Mouse (Mus musculus) monocyte, adult 2 months (primary cell): ENCODE data around the gene Fam83g.

Experiments
- DNase-seq, 2 experiments: peaks; one replicate each; pipeline ENCODE4 v3.0.0; 2022; ENCODE audit warnings: low spot score in 2 of 2, low read depth in 1 of 2

Fam83g gene

DNA sequence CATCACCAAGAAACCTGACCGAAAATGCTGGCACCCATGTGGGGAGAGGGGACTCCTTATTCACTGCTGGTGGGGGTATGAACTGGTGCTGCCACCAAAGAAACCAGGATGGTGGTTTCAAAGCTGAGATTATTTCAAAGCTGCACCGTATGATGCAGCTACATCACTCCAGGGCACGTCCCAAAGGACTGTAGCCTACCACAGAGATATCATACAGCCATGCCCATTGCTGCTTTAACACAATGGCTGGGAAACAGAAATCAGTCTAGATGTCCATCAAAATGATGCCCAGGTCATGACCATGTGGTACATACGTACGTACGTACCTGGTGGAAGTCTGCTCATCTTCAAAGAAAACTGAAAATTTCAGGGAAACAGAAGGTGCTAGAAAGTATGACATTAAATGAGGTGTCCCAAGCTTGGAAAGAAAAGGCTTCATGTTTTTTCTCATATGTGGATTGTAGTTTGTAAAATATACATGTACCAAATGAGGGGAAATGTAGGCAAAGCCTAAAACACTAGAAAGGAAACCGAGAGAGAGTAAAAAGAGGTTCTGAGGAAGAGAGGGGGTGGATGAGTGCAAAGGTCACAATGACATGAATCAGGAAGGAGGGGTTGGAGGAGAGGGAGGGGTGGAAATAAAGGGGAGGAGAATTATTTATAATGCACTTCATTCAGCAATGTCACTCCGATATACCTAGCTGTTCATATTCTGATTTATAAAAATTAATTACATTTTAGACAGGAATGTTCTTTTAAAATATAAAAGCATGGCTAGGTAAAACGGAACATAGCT, 33.2 kb upstream of the Fam83g start:
- DNase-seq: no peak

DNA sequence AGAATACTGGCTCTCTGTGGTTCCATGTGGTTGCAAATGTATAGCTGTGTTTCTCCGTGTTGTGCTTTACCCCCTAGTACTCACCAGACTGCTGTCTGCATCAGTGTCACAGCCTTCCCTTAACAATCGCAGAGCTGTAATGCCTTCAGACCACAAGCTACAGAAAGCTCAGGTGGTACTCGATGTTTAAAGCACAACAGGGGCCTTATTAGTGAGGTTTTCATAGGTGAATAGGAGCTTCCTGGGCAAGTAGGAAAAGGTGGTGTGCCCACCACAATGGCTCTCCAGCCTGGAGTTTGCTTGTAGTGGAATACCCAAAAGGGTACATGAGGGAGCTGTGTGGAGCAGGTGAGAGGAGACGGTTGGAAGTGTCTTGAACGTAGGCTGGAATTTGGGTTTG, 31.7 kb upstream of the Fam83g start:
- no peak for DNase-seq

DNA sequence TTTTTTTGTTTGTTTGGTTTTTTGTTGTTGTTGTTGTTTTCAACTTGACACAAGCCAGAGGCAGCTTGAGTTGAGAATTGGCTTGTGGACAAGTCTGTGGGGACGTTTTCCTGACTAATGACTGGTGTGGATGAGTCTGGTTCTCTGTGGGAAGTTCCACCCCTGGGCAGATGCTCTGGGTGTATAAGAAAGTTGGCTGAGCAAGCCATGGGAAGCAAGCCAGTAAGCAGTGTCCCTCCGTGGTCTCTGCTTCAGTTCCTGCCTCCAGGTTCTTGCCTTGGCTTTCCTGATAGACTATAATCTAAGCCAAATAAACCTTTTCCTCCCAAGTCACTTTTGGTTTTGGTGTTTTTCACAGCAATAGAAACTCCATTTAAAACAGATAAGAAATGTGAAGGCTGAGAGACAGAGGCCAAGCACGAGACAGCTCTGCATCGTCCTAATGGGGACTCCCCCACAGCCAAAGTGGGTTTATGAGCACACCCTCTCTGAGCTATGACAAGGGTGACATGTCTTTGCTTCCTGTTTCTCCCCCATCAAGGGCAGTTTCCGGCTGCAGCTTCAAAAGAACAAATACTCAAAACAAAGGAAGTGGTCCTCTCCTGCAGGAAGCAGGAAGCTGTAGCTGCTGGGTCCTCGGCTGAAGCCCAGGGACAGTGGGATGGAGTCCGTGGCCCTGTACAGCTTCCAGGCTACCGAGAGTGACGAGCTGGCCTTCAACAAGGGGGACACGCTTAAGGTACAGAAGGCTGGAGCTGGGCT, 31.0 kb upstream of the Fam83g start, which contains the start of gene Grap:
Gene Grap (plus strand): TSS at position 580 of the 762 bp plus-strand sequence.
- peak in 1 of 2 experiments; percentile 23 for DNase-seq

DNA sequence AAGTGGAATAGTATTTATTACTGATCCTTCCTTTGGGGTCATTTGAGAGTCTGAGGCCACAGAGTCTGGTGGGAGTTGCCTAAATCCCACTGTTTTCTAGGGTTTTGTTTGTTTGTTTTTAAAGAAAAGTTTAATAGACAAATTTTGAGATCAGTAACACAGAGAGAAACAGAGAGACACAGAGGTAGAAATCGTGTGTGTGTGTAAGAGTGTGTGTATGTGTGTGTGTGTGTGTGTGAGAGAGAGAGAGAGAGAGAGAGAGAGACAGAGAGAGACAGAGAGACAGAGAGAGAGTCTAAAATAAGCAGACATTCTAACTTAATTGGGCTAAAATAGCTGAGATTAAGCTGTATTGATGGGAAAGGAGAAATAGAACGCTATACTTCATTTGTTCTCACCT, 30.3 kb upstream of the Fam83g start:
- DNase-seq: no peak

DNA sequence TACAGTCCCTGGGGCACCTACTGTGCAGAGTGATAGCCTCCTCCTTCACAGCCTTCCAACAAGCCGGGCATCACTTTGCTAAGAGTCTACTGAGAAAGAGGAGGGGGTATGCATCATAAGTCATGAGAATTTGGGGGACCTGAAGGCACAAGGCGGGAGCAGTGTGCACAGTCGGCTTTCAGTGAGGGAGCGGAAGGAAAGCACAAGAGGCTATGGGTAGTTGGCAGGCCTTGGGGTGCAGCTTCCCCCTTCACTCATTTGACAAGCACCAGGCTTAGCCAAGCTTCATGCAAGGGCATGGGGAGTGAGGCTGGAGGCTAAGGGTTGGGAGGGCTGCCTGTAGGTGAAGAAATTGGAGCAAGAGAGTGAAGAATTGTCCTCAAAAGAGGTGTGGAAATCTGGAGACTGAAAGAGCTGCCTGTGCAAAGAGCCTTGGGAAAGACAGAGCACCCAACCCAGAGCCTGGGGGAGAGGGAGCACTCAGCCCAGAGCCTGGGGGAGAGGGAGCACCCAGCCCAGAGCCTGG, 29.0 kb upstream of the Fam83g start:
- DNase-seq: no peak

DNA sequence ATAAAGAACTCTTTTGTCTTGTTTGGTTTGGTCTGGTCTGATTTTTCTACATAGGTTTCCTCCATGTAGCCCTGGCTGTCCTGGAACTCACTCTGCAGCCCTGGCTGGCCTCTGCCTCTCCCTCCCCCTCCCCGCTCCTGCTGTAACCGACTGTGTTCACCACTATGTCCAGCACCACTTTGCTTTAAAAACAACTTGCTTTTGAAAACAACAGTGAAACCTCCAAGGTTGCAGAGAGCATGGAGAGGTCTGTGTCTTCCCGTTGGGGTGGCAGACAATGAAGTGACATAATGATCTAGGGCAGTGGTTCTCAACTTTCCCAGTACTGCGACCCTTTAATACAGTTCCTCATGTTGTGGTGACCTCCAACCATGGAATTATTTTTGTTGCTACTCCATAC, 28.2 kb upstream of the Fam83g start:
- DNase-seq: no peak

DNA sequence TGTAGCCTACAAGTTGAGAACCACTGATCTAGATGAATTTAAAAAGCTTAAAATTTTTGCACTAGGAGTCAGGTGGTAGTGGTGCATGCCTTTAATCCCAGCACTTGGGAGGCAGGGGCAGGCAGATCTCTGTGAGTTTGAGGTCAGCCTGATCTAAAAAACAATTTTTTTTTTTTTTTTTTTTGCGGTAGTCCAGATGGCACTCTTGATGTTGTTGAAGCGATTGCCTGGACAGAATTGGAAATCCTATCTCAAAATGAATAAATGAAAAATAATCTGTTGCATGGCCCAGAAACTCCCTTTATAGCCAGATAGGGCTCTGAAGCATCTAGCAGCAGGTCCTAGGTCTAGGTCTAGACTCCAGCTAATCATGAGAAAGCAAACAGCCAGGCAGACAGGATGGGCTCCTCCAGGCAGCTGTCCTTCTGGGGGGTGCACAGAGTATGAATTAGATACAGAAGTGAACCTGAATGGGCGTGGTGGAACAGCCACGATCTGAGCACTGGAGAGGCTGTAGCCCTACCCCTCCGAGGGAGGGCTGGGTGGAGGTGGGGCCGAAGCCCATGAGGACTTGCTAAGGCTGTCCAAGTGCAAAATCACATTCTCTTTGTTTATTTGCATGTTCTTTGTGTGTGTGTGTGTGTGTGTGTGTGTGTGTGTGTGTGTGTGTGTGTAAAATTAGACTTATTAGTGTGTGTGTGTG, 27.6 kb upstream of the Fam83g start:
- no peak for DNase-seq

DNA sequence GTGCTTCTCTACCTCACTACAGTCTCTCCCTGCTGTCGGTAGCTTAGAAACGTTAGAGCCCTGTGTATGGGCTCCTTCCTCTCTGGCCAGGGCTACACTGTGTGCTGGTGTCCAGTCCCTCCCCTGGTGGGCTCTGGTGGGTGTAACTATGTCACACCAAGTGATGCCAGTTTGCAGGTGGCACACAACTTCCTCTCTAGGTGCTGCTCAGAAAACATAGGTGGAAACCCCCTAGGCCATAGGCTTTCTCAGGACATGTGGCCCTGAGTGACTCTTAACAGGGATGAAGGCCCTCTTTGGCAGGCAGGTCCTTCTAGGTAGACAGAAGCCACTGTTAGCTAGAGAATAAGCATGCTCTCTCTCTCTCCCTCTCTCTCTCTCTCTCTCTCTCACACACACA, 26.5 kb upstream of the Fam83g start:
- no peak for DNase-seq

DNA sequence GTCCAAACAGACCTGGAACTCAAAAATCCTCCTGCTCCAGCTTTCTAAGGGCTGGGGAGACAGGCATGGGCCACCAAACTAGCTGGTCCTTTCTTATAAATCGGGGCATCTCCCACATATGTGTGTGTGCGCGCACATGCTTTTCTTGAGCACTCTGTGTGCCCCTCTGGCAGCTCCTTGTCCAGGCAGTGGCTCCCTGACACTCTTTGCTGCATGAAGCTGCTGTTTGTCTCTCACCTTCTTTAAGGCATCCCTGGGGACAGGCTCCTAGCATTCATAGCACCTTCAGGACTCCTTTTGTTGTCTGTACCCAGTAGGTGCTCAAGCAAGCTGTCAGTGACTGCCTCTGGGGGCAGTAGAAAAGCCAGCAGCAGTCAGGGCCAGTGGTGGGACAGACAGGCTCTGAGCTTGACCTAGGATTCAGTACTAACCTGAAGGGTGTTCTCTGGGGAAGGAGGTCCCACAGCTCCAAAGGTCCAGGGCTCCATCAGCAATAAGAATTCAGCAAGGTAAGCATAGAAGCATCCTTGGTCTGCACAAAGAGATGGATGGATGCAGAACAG, 25.4 kb upstream of the Fam83g start:
- no peak for DNase-seq

DNA sequence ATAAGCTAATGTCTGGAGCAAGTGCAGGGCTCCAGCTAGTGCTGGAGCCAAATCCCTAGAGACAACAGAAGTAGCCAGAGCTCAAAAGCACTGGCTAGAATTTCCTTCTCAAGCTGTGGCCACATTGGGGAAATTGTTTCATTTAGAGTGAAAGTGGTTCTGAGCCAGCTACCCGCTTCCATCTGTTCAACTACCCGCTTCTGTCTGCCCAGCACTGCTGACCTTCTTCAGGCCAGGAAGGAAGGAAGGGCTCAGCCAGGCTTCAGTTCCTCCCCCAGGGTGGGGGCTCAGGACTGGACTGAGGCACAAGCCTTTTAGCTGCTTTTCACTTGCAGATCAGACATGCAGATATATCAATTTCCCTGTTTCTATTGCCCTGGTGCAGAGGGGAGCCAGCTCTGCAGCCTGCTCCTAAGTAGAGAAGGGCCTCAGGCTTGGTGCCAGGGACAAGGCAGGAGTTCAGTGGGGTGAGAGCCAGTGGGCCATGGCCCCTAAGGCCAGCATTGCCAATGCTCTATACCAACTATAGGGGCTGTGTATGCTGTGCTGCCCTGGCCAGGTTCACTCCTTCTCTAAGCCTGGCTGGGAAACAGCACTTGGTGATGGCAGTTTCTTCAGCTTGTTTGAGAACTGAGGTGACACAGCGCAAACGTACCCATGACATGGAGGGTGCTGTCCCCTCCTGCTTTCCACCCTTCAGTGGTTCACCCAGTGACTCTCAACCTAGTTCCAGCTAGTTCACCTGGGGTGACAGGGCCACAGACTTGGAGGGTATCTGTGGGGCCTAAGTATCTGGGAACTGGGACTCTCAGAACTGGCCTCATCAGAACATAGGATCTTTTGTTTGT, 24.7 kb upstream of the Fam83g start:
- no peak for DNase-seq

DNA sequence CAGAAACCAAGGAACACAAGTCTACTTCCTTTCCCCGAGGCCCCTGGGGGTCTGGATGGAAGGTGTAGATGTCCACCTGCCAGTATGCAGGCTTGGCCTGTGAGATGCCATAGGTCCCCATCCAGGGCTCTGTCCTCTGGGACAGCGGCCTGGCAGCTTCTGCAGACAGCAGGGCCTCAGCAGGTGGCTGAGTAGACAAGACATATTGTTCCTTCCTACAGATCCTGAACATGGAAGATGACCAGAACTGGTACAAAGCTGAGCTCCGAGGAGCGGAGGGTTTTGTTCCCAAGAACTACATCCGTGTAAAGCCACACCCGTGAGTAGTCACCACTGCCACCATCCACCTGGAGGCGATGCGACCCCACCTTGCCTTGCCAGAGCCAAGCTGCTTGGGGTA, 23.9 kb upstream of the Fam83g start:
- no peak for DNase-seq

DNA sequence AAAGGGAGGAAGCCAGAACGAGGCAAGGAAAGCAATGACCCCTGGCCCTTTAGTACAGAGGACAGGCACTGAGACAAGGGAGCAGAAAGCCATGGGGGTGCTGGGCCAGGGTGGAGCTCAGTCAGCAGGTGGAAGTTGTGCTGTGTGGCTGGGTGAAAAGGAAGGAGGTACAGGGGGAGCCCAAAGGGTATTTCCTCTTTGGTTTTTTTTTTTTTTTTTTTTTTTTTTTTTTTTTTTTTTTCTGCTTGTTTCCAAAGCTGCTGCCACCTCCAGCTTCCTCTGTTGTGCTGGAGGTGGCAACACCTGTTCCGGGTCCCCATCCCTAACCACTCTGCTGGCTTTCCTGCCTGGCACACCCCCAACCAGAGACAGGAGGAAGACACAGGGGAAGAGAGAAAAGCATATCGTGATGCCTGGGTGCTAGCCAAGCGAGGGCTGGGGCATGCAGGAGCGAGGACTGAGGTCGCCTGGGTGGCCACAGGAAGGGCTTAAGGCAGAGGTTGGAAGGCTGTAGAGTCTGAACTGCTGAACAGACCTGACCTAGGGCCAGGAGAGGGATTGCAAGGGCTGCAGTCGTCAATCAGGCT, 23.0 kb upstream of the Fam83g start:
- no peak for DNase-seq

DNA sequence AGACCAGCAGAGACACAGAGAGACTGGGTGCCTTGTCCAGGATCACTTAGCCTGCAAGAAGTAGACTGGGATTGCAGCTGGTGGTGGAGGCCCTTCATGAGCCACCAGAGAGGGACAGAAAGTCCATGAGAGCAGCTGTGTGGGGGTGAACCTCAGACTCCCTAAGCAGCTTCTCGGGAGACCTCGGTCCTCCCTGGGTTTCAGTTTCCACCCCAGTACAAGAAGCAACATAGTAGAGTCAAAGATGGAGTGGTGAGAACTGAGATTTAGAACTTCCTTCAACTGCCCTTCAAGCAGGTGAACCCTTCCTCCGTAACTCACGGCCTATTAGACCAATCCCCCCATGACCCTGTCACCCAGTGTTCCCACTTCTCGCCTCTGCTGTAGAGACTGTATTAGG, 21.7 kb upstream of the Fam83g start:
- no peak for DNase-seq

DNA sequence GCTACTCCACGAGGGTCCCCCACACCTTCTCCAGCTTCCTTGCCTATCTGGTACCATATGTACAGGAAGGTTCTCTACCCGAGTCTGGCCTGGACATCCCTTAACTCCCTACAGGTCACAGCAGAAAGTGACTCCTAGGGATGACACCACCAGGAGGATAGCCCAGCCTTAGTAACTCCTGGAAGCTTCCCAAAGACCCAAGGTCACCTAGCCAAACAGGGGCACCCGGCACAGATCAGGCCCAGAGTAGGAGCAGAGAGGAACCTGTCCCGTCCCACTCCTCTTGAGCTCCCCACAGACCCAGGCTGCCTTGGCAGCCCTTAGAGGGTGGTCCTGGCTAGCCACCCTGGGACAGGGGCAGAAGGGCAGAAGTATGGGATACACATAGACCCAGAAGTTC, 18.5 kb upstream of the Fam83g start:
- DNase-seq: no peak

DNA sequence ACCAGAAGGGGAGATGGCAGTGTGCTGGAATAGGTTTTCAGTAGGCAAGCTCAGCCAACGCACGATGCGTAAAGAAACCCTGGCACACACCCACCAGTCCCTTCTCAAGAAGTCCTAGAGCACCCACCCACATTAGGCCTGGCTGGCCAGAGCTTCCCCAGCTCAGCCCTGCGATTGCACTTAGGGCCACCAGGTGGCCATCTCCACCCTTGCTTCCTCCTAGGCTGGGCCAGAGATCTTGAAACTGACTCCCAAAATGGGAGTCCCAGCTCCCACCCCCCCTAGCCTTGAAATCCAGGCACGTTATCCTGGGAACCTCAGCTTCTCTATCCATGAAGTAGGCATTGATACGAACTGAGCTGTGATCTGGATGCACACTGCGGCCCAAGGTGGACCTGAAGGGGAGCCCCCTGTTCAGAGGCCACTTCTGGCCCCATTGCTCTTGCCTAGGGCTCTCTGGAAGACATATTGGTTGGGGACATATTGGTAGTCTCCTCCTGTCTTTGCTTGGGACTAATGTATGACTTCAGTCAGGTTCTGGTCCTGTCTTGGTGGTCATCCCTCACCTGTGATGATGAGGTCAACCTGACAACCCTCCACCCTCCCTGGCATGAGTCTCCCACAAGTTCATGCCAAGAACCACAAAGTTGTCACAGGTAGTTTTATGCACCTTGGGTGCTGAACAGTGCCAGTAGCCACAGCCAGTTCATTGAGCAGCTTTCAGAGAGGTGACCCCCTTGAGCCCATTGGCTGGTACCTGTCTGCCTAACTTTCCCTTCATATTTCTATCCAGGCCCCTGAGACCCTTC, 17.7 kb upstream of the Fam83g start:
- DNase-seq: no peak

DNA sequence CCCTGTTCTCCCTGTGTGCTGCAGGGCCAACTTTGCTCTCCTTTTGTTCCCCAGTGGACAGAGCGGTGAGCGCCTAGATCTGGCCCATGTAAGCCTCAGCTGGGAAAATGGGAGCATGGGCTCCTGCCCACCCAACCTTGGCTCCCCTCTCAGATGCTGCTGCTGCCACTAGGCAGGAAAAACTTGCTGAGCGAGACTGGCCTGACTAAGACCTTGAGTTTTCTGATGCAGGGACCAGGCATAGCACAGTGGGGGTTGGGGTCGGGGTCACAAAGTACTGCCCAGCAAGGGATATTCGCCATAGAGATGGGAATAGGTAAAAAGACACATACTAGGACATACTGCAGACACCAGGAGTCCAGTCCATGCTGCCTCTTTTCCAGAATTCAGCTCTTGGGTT, 16.6 kb upstream of the Fam83g start:
- DNase-seq: no peak

DNA sequence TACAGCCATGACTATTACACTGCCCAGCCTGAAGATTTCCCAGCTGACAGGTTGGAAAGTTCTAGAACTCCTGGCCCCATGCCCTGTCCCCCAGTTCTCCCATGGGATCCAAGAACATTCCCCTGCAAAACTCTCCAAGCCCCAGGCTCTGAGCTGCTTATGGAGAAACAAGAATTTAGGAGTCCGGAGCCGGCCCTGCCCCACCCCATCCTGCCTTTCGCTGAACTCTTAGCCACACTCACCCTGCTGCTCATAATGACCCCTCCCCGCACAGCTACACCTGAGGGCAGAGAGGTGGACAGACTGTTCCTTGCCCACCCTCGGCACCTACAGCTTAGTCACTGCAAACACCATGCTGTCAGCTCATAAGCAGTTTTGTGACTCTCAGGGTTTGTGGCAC, 16.1 kb upstream of the Fam83g start:
- no peak for DNase-seq

DNA sequence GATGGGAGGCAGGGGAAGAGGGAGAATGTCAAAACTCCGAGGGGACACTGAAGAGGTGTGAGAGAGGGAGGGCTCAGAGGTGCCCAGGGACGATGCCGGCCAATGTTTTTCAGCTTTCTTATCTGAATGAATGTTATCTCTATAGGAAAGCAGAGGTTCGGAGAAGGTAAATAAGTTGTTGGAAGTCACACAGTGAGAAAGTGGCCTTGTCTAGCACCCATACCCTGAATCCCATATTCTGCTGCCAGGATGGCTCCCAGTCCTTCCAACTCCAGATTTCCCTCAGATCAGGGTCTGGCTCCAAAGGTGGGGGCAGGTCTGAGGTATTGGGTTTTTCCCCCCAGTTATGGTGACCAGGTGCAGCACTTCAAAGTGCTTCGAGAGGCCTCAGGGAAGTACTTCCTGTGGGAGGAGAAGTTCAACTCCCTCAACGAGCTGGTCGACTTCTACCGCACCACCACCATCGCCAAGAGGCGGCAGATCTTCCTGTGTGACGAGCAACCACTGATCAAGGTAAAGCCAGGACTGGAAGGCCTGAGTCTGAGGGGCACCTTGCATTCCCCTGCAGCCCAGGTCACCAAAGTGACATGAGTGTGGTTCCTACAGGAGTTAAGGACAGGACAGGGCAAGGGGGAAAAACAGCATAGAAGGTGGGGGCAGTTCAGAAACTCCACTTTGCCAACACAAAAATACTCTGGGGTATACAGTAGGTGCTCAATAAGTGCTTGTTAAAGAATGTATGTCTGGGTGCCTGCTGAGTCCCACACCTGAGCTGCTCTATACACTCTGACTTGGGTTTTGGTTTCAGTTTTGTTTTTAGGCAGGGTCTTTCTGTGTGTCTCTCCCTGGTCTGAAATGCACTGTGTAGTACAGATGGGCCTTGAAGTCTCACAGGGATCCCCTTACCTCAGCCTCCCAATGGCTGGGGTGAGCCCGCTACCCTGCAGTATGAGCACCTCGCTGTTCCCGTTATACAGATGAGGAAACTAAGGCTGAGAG, 14.1 kb upstream of the Fam83g start:
- no peak for DNase-seq
